In the genomic region with DNA sequence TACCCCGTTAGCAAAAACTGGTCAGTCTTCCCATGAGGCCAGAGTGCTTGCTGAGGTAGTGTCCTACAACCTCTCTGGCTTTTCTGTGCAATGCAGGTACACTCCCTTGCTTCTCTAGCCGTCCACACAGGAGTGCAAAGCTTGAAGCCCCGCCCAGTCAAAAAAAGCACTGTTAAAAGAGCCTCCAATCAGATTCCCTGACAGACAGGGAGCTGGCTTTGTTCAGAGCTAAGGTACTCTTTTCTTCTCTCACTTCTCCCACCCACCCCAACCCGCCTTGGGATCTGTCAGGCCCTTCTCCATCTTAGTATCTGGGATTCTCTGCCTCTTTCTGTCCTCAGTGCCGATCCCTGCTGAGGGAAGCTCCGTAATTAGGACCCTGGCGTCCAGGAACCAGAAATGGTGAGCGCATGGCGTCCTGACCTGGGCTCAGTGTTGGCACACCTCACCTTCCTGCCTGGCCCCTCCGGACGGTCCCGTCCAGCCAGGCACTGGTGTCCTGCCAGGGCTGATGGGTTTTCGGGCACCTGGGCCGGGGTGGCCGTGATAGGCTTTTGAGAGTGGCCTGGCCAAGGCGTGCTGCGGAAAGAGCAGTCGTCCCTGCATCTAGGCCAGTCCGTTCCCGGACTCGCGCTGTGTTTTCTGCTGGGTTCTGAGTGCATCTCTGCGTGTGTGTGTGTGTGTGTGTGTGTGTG, we compare ENCODE assay signal across 9 mouse cellular contexts. TPM values are rescaled to one million over a fixed set of nuclear protein-coding genes. Genes with fewer than 3 reads are reported as not detected.
DNase-seq lines count a peak whose midpoint lies in the region; ATAC-seq lines count a peak whose summit lies in the region.
"Had no signal": no experiment of that assay in that cellular context is flagged by ENCODE, and none has a peak within 500 bp of the region (broad histone marks: within the 10 kb centered on the region; RNA-seq: fewer than 3 reads in every experiment).

No protein-coding gene starts in this region.

- no peak for DNase-seq in heart, adult 9 months (ENCODE audit: low spot score in 2 of 2)
- DNase-seq in forebrain, embryonic 11.5 days (ENCODE audit: low spot score): peak; percentile 63
- DNase-seq in kidney, postnatal 4 days: peak; percentile 22 to 36
- peak; percentile 51 for DNase-seq in midbrain, embryonic 10.5 days (ENCODE audit: low spot score)
- peak; percentile 26 for DNase-seq in telencephalon, adult 2 months (ENCODE audit: low read depth, low spot score)
- no peak for DNase-seq in thymus, postnatal 4 days

- peak; percentile 57; the same call in 1 of the 2 replicates for ATAC-seq in heart, embryonic 12.5 days (ENCODE audit: insufficient number of reproducible peaks, low FRiP score)
- ATAC-seq in forebrain, embryonic 11.5 days (replicated peaks; ENCODE audit: low FRiP score): peak; percentile 81

- H3K27me3 ChIP-seq in heart, embryonic 12.5 days (replicated peaks): no peaks in the 10 kb centered on the region
- H3K27me3 ChIP-seq in forebrain, embryonic 11.5 days (ENCODE audit: control insufficient read depth, insufficient read depth, low read length): no peaks in the 10 kb centered on the region
- H3K27me3 ChIP-seq in midbrain, embryonic 10.5 days (ENCODE audit: low read depth, poor library complexity, severe bottlenecking): no peaks in the 10 kb centered on the region
- H3K27me3 ChIP-seq: CH12.LX had no signal

- no peaks in the 10 kb centered on the region for H3K36me3 ChIP-seq in heart, embryonic 12.5 days
- H3K36me3 ChIP-seq in forebrain, embryonic 11.5 days (ENCODE audit: control insufficient read depth, insufficient read depth, low read length): no peaks in the 10 kb centered on the region
- H3K36me3 ChIP-seq in midbrain, embryonic 10.5 days: no peaks in the 10 kb centered on the region

- no peaks in the 10 kb centered on the region; the same call in 1 of the 2 replicates for H3K9me3 ChIP-seq in heart, embryonic 12.5 days (replicated peaks)
- H3K9me3 ChIP-seq in forebrain, embryonic 11.5 days (ENCODE audit: control insufficient read depth, low read length): no peaks in the 10 kb centered on the region
- H3K9me3 ChIP-seq in midbrain, embryonic 10.5 days (replicated peaks): no peaks in the 10 kb centered on the region

- H3K9ac ChIP-seq in heart, embryonic 12.5 days: peak overlapping the region; percentile 60
- peak overlapping the region; percentile 68 for H3K9ac ChIP-seq in forebrain, embryonic 11.5 days (ENCODE audit: low read length)

- no peak overlapping the region for H3K27ac ChIP-seq in heart, embryonic 12.5 days (ENCODE audit: poor library complexity, severe bottlenecking)
- H3K27ac ChIP-seq in brown adipose tissue, adult 24 weeks (replicated peaks; ENCODE audit: low read depth, low read length): no peak overlapping the region
- H3K27ac ChIP-seq in forebrain, embryonic 11.5 days (ENCODE audit: low read depth, low read length): no peak overlapping the region
- H3K27ac ChIP-seq in midbrain, embryonic 10.5 days (replicated peaks): peak overlapping the region; percentile 81

- no peaks in the 10 kb centered on the region for H3K4me1 ChIP-seq in heart, embryonic 12.5 days (replicated peaks)
- no peaks in the 10 kb centered on the region for H3K4me1 ChIP-seq in brown adipose tissue, adult 24 weeks (ENCODE audit: control insufficient read depth, insufficient read depth, insufficient read length, low read length)
- no peaks in the 10 kb centered on the region for H3K4me1 ChIP-seq in forebrain, embryonic 11.5 days (replicated peaks; ENCODE audit: control insufficient read depth, insufficient read depth, low read length)
- 0 out of 2 replicates have a peak, but pooled peaks cover 5% of the 10 kb centered on the region for H3K4me1 ChIP-seq in midbrain, embryonic 10.5 days

- 14% methylated on average over 23 of the region's 23 CpGs for WGBS in heart, embryonic 12.5 days
- 4% methylated on average over 23 of the region's 23 CpGs for WGBS in forebrain, embryonic 11.5 days
- 19% methylated on average over 23 of the region's 23 CpGs for WGBS in midbrain, embryonic 10.5 days

- peak overlapping the region; percentile 82 for H3K4me2 ChIP-seq in heart, embryonic 12.5 days
- H3K4me2 ChIP-seq in forebrain, embryonic 11.5 days (ENCODE audit: low read depth, low read length, severe bottlenecking): peak overlapping the region; percentile 59

- H3K4me3 ChIP-seq in heart, embryonic 12.5 days: peak overlapping the region; percentile 48
- H3K4me3 ChIP-seq in brown adipose tissue, adult 24 weeks (ENCODE audit: insufficient read depth, low read depth, low read length): peak overlapping the region; percentile 44
- H3K4me3 ChIP-seq in forebrain, embryonic 11.5 days (ENCODE audit: low read depth, low read length): peak overlapping the region; percentile 46
- peak overlapping the region; percentile 62 for H3K4me3 ChIP-seq in midbrain, embryonic 10.5 days

RNA-seq across cellular contexts. Expression of gene Zfp619, which starts 30.3 kb away (rescaled TPM):
- polyA plus RNA-seq in heart, embryonic 12.5 days (2016; fragmentation: Nextera tagmentation; extraction: Ambion mirVana): 1.9 and 2.0 TPM in 2 replicates
- polyA plus RNA-seq in brown adipose tissue, adult 24 weeks (2012; ENCODE audit: insufficient read depth, insufficient read length, missing spikeins): 0.83 and 1.0 TPM in 2 replicates
- 4.3 and 4.4 TPM in 2 replicates for polyA plus RNA-seq in forebrain, embryonic 11.5 days (2014; fragmentation: Nextera tagmentation; extraction: Ambion mirVana)
- polyA plus RNA-seq in midbrain, embryonic 10.5 days (2016; fragmentation: Nextera tagmentation; extraction: Ambion mirVana): 2.7 and 3.1 TPM in 2 replicates

Comparison
In these comparisons a context has a peak if more than half of its experiments do, and no peak if none do; other contexts are left out.
1. DNase-seq: peak in forebrain, embryonic 11.5 days (single experiment), kidney, postnatal 4 days (2 of 2), midbrain, embryonic 10.5 days (single experiment) and telencephalon, adult 2 months (single experiment); none in heart, adult 9 months (0 of 2) and thymus, postnatal 4 days (single experiment).
2. Peak in every context shown above with its lines, with median percentiles within 50 percentile points of each other: H3K4me3 ChIP-seq.